Mouse (Mus musculus): ENCODE measurements around the gene Ppid. TPM values are rescaled to one million over a fixed set of nuclear protein-coding genes. Genes with fewer than 3 reads are reported as not detected.

The Ppid gene
- total RNA-seq (2023) = 25.7 and 41.9 TPM in 2 replicates

GRCm38 (mm10) chr3:79590863-79591792 lies at the start of gene Ppid:
Gene Ppid (plus strand): TSS chr3:79591342.

GRCm38 (mm10) chr3:79567703-79568362 lies 23.3 kb upstream of the Ppid start, which contains the start of gene Fnip2:
Gene Fnip2 (minus strand): TSS chr3:79567796.

DNA sequence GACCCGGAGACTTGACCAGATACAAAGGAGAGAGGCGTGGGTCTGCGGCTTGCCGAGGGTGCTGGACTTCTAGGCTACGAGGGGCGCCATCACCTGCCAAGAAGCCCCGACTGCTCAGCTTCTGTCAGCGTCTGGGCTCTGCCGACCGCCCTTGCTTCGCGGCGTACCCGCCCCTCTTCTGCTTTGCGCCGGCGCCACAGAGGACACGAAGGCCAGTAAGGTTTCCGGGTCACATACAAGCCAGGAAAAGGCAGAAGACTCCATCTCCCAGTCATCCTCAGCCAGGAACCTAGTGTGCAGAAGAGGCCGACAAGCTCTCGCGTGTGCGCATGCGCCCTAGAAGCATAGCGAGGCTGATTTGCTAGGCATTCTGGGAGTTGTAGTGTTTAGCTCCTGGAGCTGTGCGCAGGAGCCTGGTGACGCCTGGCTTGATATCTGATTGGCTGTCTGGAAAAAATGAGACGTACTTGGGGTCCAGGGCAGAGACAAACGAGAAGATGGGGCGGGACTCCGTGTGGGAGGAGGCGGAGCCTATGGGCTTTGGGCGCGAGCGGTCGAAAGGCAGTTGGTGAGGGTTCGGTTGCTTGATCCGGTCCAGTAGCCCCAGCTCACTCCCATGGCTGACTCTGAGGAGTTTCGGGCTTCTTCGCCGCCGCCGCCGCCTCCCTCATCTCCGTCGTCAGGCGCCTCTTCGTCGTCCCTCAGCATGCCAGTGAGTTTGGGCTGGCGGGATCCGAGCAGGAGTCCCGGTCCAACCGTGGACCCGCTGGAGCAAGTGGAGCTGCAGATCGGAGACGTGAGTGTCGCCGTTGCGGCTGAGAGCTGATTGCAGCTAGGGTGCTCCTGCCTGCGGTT lies 37.6 kb downstream of the Ppid start, which contains the start of gene 4930579G24Rik:
TSS of gene 4930579G24Rik (plus strand) at position 519 of the 855 bp plus-strand sequence.

DNA sequence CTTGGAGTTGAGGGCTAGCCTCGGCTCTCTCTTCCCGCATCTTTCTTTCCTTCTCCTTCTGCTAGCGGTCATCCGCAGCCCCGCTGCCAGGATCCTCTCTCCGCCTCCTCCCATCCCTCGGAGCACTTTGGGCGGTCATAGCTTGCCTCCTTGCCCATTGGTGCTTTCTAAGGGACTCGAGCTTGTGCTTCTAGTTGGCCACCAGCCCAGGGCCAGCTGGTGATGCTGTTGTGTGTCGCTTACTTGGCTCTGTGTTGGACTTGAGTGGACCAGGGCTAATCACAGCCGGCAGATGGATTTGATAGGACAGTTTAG lies 38.2 kb downstream of the Ppid start, which contains the start of gene Etfdh:
TSS of gene Etfdh (minus strand) at position 85 of the 315 bp plus-strand sequence.

Other genes starting within 250 kb of the Ppid start
- 32.8 and 49.3 TPM in 2 replicates for gene Fnip2, start 23.5 kb upstream of the Ppid start, total RNA-seq (2023)
- 7.1 and 8.0 TPM in 2 replicates for gene 4930579G24Rik, start 37.7 kb downstream of the Ppid start, total RNA-seq (2023)
- 14.4 and 16.4 TPM in 2 replicates for gene Etfdh, start 38.2 kb downstream of the Ppid start, total RNA-seq (2023)
- gene Rxfp1, start 146.5 kb downstream of the Ppid start, total RNA-seq (2023) = not detected in 2 replicates